Mouse (Mus musculus): Measurements from ENCODE around the gene Gclm.

DNA sequence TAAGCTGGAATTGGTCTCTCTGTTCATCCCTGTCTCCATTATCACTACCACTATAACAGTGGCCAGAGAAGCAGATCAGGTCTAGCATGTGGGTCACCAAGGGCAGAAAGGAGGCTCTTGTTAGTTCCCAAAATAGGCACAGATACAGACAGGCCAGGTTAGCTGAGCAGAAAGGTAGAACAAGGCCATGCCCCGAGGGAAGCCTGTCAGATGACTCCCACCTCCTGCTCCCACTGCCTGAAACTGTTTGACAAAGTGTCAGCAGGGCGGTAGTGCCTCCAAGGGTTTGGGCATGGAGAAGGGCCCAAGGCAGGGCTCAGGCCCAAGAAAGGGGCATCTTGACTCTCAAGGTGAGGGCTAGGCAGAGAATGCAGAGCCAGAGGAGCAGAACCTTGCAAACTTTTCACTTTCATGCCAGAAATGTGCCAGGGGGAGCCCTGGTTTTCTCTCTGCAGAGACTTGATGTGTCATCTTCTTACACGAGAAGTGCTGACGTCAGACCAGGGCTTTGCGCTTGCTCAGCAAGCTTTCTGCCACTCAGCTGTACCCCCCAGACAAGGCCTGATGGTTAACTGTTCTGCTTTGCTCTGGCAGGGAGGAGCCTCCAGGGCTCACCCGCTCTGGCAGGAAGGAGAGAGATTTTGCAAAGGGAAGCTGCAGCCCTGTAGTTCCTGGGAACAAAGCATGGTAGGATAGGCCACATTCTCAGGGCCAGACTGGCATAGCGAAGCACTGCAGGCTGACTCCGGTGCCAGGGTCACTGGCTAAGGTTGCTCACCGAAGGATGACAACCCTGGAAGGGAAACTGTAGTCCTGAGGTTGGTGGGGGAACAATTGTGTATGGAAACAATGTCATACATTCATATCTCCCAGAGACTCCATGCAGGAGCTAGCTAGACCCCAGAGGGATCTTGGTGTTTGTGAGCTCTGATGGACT lies 55.9 kb downstream of the Gclm start:
- no peak for TF ChIP-seq CTCF (IDR thresholded peaks at IDR 0.05; ENCODE audit: low read depth)
- no peak for TF ChIP-seq EP300 (optimal IDR thresholded peaks at IDR 0.05)

All from stomach, postnatal 0 days (tissue).